Mouse (Mus musculus) kidney, postnatal 0 days (tissue): ENCODE results near the gene Rab11fip3. TPM values are rescaled to one million over a fixed set of nuclear protein-coding genes. Genes with fewer than 3 reads are reported as not detected.

Source experiments
- ATAC-seq: fragments of 200-750 bp; cut with Nextera tagmentation; replicated peaks from 2 replicates; pipeline ENCODE4 v1.8.0; 2017; ENCODE audit warnings: low read depth, moderate number of reproducible peaks, moderate TSS enrichment, moderate library complexity; ENCODE audit not compliant: low FRiP score
- DNase-seq: peaks from one replicate; pipeline ENCODE4 v3.0.0-alpha.2; 2016; ENCODE audit warnings: low spot score
- H3K27ac ChIP-seq: fragments of 300-500 bp; sonication (generic); 2 replicates; pipeline ENCODE4 v1.5.1; 2014; ENCODE audit warnings: mild to moderate bottlenecking
- H3K27me3 ChIP-seq: fragments of 300-500 bp; sonication (generic); 2 replicates; pipeline ENCODE4 v1.6.1; 2014; ENCODE audit warnings: low read length, mixed read lengths; ENCODE audit not compliant: insufficient read depth
- H3K36me3 ChIP-seq: fragments of 300-500 bp; sonication (generic); 2 replicates; pipeline ENCODE4 v1.6.1; 2014; ENCODE audit warnings: low read length, mixed read lengths; ENCODE audit not compliant: insufficient read depth
- H3K4me1 ChIP-seq: fragments of 300-500 bp; sonication (generic); replicated peaks from 2 replicates; pipeline ENCODE4 v1.6.1; 2014; ENCODE audit warnings: antibody characterized with exemption, low read length, mixed read lengths; ENCODE audit not compliant: insufficient read depth
- H3K4me2 ChIP-seq: fragments of 300-500 bp; sonication (generic); 2 replicates; pipeline ENCODE4 v1.6.1; 2014; ENCODE audit warnings: mild to moderate bottlenecking, low read length, moderate library complexity, mixed read lengths
- H3K4me3 ChIP-seq: fragments of 300-500 bp; sonication (generic); replicated peaks from 2 replicates; pipeline ENCODE4 v1.5.1; 2014; ENCODE audit warnings: low read depth, low read length
- H3K9ac ChIP-seq: fragments of 300-500 bp; sonication (generic); 2 replicates; pipeline ENCODE4 v1.6.1; 2014; ENCODE audit warnings: low read depth, low read length
- H3K9me3 ChIP-seq: fragments of 300-500 bp; sonication (generic); replicated peaks from 2 replicates; pipeline ENCODE4 v1.6.1; 2016; ENCODE audit warnings: low read length, inconsistent platforms, mixed read lengths
- CTCF ChIP-seq: IDR thresholded peaks from 2 replicates; pipeline ENCODE4 v1.5.1; 2016; ENCODE audit warnings: antibody characterized with exemption, low read depth, mild to moderate bottlenecking, moderate library complexity
- WGBS: fragments of 180-500 bp; shearing (Covaris S2); extraction: QIAGEN DNeasy Blood & Tissue Kit; methylation state at CpG from one replicate; pipeline ENCODE4 v1.1.7; 2014; 5-methylcytosine and 5-hydroxymethylcytosine counted together
- polyA plus RNA-seq: library from polyadenylated mRNA; unstranded; fragments of >200 nt; fragmentation: Nextera tagmentation; extraction: Ambion mirVana; gene quantifications from 2 replicates; pipeline ENCODE4 v1.2.1, GENCODE M21; 2015

The Rab11fip3 gene
- polyA plus RNA-seq, 1 experiment from 2014 or later: 35.3 TPM

DNA sequence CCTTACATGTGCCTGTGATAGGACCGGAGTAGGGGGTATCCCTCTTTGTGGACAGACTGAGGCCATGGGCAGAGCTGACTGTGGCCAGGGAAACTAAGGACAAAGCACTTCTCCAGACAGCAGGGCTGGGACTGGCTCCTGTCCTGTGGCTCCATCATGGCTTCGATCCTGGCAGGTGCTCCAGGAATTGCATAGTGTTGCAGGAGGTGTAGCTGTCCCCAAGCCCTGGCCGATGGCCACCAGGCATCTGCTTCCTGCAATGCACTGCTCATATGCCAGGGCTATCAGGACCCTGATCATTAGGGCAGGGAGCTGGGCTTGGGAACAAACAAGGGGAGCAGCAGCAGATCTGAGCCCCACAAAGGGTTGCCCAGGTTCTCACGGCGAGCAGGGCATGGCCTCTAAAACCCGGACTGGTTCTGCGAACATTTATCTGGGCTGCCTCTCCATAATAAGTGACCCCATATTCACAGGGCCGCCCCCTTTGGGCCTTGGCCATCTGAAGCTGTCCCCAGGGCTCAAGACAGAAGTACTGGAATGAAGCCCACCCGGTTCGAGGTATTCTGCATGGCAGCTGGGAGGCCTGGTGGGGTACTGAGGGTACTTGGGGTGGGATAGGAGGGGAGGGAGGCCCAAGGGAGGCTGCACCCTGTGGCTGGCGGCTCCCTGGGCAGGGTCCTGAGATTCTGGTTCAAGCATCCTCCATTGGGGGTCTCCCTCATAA, 110.4 kb downstream of the Rab11fip3 start:
- Histone ChIP-seq H3K9me3 (no peaks in the 10 kb centered on the region), H3K36me3 (peaks cover 16% of the 10 kb centered on the region; the same call in 1 of the 2 replicates), H3K4me3 (no peak overlapping the region), H3K27ac (no peak overlapping the region), H3K27me3 (no peaks in the 10 kb centered on the region), H3K4me2 (no peak overlapping the region), H3K9ac (no peak overlapping the region), H3K4me1 (no peaks in the 10 kb centered on the region)
- ATAC-seq (no peak), DNase-seq (no peak)
- no peak for TF ChIP-seq CTCF
- WGBS: 95% methylated on average over 11 of the region's 11 CpGs

DNA sequence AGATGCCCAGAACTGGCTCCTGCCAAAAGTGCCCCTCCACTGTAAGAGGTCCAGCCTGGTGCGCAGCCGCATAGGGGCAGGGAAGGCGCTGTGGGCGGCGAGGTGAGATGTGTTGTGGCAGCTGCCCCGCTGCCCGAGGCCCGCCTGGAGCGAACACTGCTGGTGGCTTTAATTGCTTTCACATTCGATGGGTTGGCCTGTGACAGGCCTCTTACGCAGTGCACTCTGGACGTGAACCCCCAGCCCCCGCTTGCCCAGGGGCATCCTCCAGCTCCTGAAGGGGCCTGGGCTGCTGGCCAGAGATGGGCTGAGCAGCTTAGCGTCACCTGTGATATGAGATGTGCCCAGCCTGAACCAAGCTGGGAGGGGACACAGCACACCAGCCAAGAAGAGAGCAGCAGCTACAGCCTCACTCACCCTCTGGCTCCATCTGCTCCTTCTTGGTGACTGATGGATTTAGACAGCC, 111.7 kb downstream of the Rab11fip3 start:
- Histone ChIP-seq H3K4me2 (no peak overlapping the region), H3K4me3 (no peak overlapping the region), H3K9ac (no peak overlapping the region), H3K27ac (no peak overlapping the region), H3K9me3 (no peaks in the 10 kb centered on the region), H3K4me1 (no peaks in the 10 kb centered on the region), H3K27me3 (peaks cover under 1% of the 10 kb centered on the region; the same call in 1 of the 2 replicates), H3K36me3 (peaks cover 16% of the 10 kb centered on the region; the same call in 1 of the 2 replicates)
- WGBS: 75% methylated on average over 14 of the region's 14 CpGs
- TF ChIP-seq CTCF: no peak
- ATAC-seq: no peak
- no peak for DNase-seq

- 77% methylated on average over 7 of the region's 7 CpGs for WGBS
- H3K4me3 ChIP-seq: no peak overlapping the region
- H3K4me1 ChIP-seq: no peaks in the 10 kb centered on the region
- H3K9ac ChIP-seq: no peak overlapping the region
- peaks cover 9% of the 10 kb centered on the region for H3K27me3 ChIP-seq
- DNase-seq (no peak), ATAC-seq (no peak)
- H3K4me2 ChIP-seq: no peak overlapping the region
- TF ChIP-seq CTCF: no peak
- H3K27ac ChIP-seq: no peak overlapping the region
- H3K36me3 ChIP-seq: peaks cover 16% of the 10 kb centered on the region; the same call in 1 of the 2 replicates
- H3K9me3 ChIP-seq: no peaks in the 10 kb centered on the region
Observed at GRCm38 (mm10) chr17:25956631-25957030, 112.7 kb downstream of the Rab11fip3 start.

GRCm38 (mm10) chr17:25956201-25956600, 113.2 kb downstream of the Rab11fip3 start:
- WGBS: 60% methylated on average over 7 of the region's 7 CpGs
- DNase-seq (no peak), ATAC-seq (no peak)
- H3K9me3 ChIP-seq: no peaks in the 10 kb centered on the region
- H3K4me2 ChIP-seq: no peak overlapping the region
- H3K4me1 ChIP-seq: 0 out of 2 replicates have a peak, but pooled peaks cover 1% of the 10 kb centered on the region
- no peak overlapping the region for H3K27ac ChIP-seq
- H3K9ac ChIP-seq: no peak overlapping the region
- no peak overlapping the region for H3K4me3 ChIP-seq
- peaks cover 16% of the 10 kb centered on the region; the same call in 1 of the 2 replicates for H3K36me3 ChIP-seq
- peaks cover 9% of the 10 kb centered on the region for H3K27me3 ChIP-seq
- TF ChIP-seq CTCF: no peak

DNA sequence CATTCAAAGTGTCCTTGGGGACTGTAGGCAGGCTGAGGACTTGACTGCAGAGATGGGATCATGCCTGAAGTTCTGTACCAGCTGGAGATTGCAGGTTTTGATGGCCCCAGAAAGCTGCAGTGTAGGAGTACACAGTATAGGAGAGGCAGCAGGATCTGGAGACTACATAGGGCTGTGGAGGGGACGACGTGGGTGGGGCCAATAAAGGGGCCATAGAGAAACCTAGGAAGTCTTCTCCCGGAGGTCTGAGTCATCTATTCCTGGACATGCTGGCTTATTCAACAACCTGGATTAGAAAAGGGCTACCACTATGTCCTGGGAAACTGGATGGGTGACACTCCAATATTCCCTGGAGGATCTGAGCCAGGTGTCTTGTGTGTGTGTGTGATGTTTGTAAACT, 113.6 kb downstream of the Rab11fip3 start:
- no peak overlapping the region for H3K27ac ChIP-seq
- no peak for TF ChIP-seq CTCF
- peaks cover 16% of the 10 kb centered on the region; the same call in 1 of the 2 replicates for H3K36me3 ChIP-seq
- DNase-seq: no peak
- no peaks in the 10 kb centered on the region for H3K9me3 ChIP-seq
- no peak overlapping the region for H3K4me3 ChIP-seq
- H3K27me3 ChIP-seq: peaks cover 13% of the 10 kb centered on the region
- no peak overlapping the region for H3K9ac ChIP-seq
- 0 out of 2 replicates have a peak, but pooled peaks cover 2% of the 10 kb centered on the region for H3K4me1 ChIP-seq
- no peak for ATAC-seq
- WGBS: 37% methylated on average over 3 of the region's 3 CpGs
- H3K4me2 ChIP-seq: no peak overlapping the region

- peaks cover 13% of the 10 kb centered on the region for H3K27me3 ChIP-seq
- H3K4me2 ChIP-seq: no peak overlapping the region
- 0 out of 2 replicates have a peak, but pooled peaks cover 2% of the 10 kb centered on the region for H3K4me1 ChIP-seq
- no peak for ATAC-seq
- no peak overlapping the region for H3K4me3 ChIP-seq
- WGBS: 82% methylated on average over 2 of the region's 2 CpGs
- TF ChIP-seq CTCF: no peak
- peaks cover 11% of the 10 kb centered on the region; the same call in 1 of the 2 replicates for H3K36me3 ChIP-seq
- no peak overlapping the region for H3K27ac ChIP-seq
- DNase-seq: no peak
- H3K9me3 ChIP-seq: no peaks in the 10 kb centered on the region
- H3K9ac ChIP-seq: no peak overlapping the region
Observed at GRCm38 (mm10) chr17:25954671-25955070, 114.7 kb downstream of the Rab11fip3 start.
